Mouse (Mus musculus) hindbrain, embryonic 13.5 days (tissue): ENCODE measurements around the gene Pde6g. TPM values are rescaled to one million over a fixed set of nuclear protein-coding genes. Genes with fewer than 3 reads are reported as not detected.
A peak's percentile ranks its signal among the peaks of the same experiment; 100 is the strongest.

Experiments used
- ATAC-seq: fragments of 200-750 bp; cut with Nextera tagmentation; 2 replicates; pipeline ENCODE4 v1.8.0; 2017; ENCODE audit warnings: moderate TSS enrichment; ENCODE audit not compliant: low FRiP score
- H3K27ac ChIP-seq: fragments of 300-500 bp; sonication (generic); 2 replicates; pipeline ENCODE4 v1.5.1; 2015; ENCODE audit warnings: inconsistent platforms, mild to moderate bottlenecking, moderate library complexity
- H3K27me3 ChIP-seq: fragments of 300-500 bp; sonication (generic); 2 replicates; pipeline ENCODE4 v1.6.1; 2015; ENCODE audit warnings: mild to moderate bottlenecking, inconsistent platforms
- H3K36me3 ChIP-seq: fragments of 300-500 bp; sonication (generic); 2 replicates; pipeline ENCODE4 v1.6.1; 2015; ENCODE audit warnings: mild to moderate bottlenecking, inconsistent platforms
- H3K4me1 ChIP-seq: fragments of 300-500 bp; sonication (generic); replicated peaks from 2 replicates; pipeline ENCODE4 v1.6.1; 2015; ENCODE audit warnings: inconsistent platforms
- H3K4me2 ChIP-seq: fragments of 300-500 bp; sonication (generic); 2 replicates; pipeline ENCODE4 v1.6.1; 2015; ENCODE audit warnings: inconsistent platforms, mild to moderate bottlenecking, moderate library complexity
- H3K4me3 ChIP-seq: fragments of 300-500 bp; sonication (generic); 2 replicates; pipeline ENCODE4 v1.5.1; 2015; ENCODE audit warnings: mild to moderate bottlenecking, inconsistent platforms
- H3K9ac ChIP-seq: fragments of 300-500 bp; sonication (generic); 2 replicates; pipeline ENCODE4 v1.6.1; 2015; ENCODE audit warnings: mild to moderate bottlenecking, inconsistent platforms
- H3K9me3 ChIP-seq: fragments of 300-500 bp; sonication (generic); 2 replicates; pipeline ENCODE4 v1.6.1; 2016; ENCODE audit warnings: inconsistent platforms
- WGBS: fragments of 180-500 bp; shearing (Covaris S2); methylation state at CpG from one replicate; pipeline ENCODE4 v1.1.7; 2015; 5-methylcytosine and 5-hydroxymethylcytosine counted together
- polyA plus RNA-seq: library from polyadenylated mRNA; unstranded; fragments of >200 nt; fragmentation: Nextera tagmentation; extraction: Ambion mirVana; gene quantifications from 2 replicates; pipeline ENCODE4 v1.2.1, GENCODE M21; 2015

The Pde6g gene
- polyA plus RNA-seq, 1 experiment from 2014 or later: 0.44 TPM

- Histone ChIP-seq H3K4me1 (peaks cover 46% of the 10 kb centered on the region), H3K27ac (peak within 1 kb of the TSS; percentile 89), H3K9ac (peak within 1 kb of the TSS; percentile 94), H3K36me3 (peaks cover 55% of the 10 kb centered on the region), H3K9me3 (no peaks in the 10 kb centered on the region), H3K4me2 (peak within 1 kb of the TSS; percentile 97), H3K4me3 (peak within 1 kb of the TSS; percentile 93), H3K27me3 (no peaks in the 10 kb centered on the region)
- WGBS: under 1% methylated on average over 35 of the region's 35 CpGs
- ATAC-seq: peak; percentile 86
These were observed 38.2 kb upstream of the Pde6g start, which contains the start of gene Slc25a10 for GRCm38 (mm10) chr11:120491317-120492023. Gene Slc25a10 (plus strand): TSS chr11:120491840.

GRCm38 (mm10) chr11:120490291-120491046 lies 37.2 kb upstream of the Pde6g start:
- 29% methylated on average over 4 of the region's 4 CpGs for WGBS
- no peaks in the 10 kb centered on the region for H3K27me3 ChIP-seq
- peak overlapping the region; percentile 97 for H3K4me2 ChIP-seq
- peaks cover 52% of the 10 kb centered on the region for H3K4me1 ChIP-seq
- no peak overlapping the region; the same call in 1 of the 2 replicates for H3K9ac ChIP-seq
- H3K36me3 ChIP-seq: peaks cover 51% of the 10 kb centered on the region
- H3K27ac ChIP-seq: peak overlapping the region; percentile 89
- H3K4me3 ChIP-seq: no peak overlapping the region
- no peak for ATAC-seq
- H3K9me3 ChIP-seq: no peaks in the 10 kb centered on the region

- H3K9me3 ChIP-seq: no peaks in the 10 kb centered on the region
- no peak overlapping the region for H3K9ac ChIP-seq
- H3K4me1 ChIP-seq: peaks cover 58% of the 10 kb centered on the region
- H3K4me3 ChIP-seq: no peak overlapping the region; the same call in 1 of the 2 replicates
- H3K4me2 ChIP-seq: no peak overlapping the region
- ATAC-seq: peak; percentile 6; the same call in 1 of the 2 replicates
- no peaks in the 10 kb centered on the region for H3K27me3 ChIP-seq
- peaks cover 38% of the 10 kb centered on the region for H3K36me3 ChIP-seq
- peak overlapping the region; percentile 20; the same call in 1 of the 2 replicates for H3K27ac ChIP-seq
- WGBS: 61% methylated on average over 4 of the region's 4 CpGs
These were observed 35.9 kb upstream of the Pde6g start for GRCm38 (mm10) chr11:120489054-120489761.

DNA sequence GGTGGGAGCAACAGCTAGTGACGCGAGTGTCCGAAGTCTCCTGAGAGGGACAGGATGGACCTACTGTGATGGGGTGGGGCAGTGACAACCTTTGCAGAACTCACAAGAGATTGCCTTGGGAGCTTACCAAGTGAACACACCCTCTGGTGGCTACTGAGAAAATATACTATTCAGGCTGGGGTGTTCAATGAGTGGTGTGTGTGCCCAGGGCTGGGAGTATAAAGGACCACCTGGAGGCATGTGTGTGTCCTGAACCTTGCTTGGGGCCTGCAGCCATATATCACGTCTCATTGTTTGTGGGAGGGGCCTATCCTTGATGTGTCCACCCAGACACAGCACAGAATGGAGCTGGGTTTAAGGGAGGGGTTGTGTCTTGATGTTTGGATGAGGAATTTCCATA lies 35.2 kb upstream of the Pde6g start:
- Histone ChIP-seq H3K4me3 (no peak overlapping the region), H3K36me3 (peaks cover 38% of the 10 kb centered on the region), H3K27ac (no peak overlapping the region), H3K9ac (no peak overlapping the region), H3K4me2 (no peak overlapping the region), H3K4me1 (peaks cover 57% of the 10 kb centered on the region), H3K27me3 (no peaks in the 10 kb centered on the region), H3K9me3 (no peaks in the 10 kb centered on the region)
- WGBS: 79% methylated on average over 4 of the region's 4 CpGs
- ATAC-seq: no peak

- Histone ChIP-seq H3K4me3 (peak overlapping the region; percentile 99), H3K27me3 (no peaks in the 10 kb centered on the region), H3K4me2 (peak overlapping the region; percentile 96), H3K9me3 (no peaks in the 10 kb centered on the region), H3K27ac (peak overlapping the region; percentile 95), H3K4me1 (peaks cover 29% of the 10 kb centered on the region), H3K36me3 (peaks cover 70% of the 10 kb centered on the region), H3K9ac (peak overlapping the region; percentile 91)
- ATAC-seq: no peak
- 10% methylated on average over 10 of the region's 10 CpGs for WGBS
These were observed 32.0 kb upstream of the Pde6g start for GRCm38 (mm10) chr11:120485251-120485650.

GRCm38 (mm10) chr11:120484265-120484981 lies 31.1 kb upstream of the Pde6g start, which contains the start of gene Mrpl12:
Gene Mrpl12 (plus strand): TSS chr11:120484613.
- ATAC-seq: peak; percentile 94
- Histone ChIP-seq H3K27me3 (no peaks in the 10 kb centered on the region), H3K36me3 (peaks cover 73% of the 10 kb centered on the region), H3K4me1 (peaks cover 25% of the 10 kb centered on the region), H3K4me2 (peak within 1 kb of the TSS; percentile 96), H3K4me3 (peak within 1 kb of the TSS; percentile 99), H3K9me3 (no peaks in the 10 kb centered on the region), H3K27ac (peak within 1 kb of the TSS; percentile 95), H3K9ac (peak within 1 kb of the TSS; percentile 91)
- WGBS: under 1% methylated on average over 60 of the region's 60 CpGs

DNA sequence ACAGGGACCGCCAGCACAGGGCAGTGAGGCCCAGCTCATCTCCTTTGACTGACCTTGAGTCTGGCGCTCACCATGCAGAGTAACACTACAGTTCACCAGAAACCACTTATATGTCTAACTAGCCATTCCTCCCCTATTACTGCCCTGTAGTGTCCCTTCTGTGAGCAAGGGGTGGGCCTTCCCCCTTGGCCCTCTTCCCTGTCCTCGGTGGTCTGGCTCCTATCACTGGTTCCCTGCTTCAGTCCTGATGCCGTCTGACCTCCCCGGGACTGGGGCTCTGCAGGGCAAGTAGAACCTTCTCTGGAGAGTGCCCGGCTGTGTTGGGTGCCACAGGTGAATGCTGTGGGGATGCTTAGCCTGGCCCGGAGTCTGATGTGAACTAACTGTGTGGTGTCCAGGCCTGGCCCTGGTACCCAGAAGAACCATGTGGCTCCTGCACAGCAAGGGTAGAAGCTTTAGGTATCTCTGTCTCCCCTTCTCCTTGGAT lies 30.2 kb upstream of the Pde6g start:
- Histone ChIP-seq H3K9ac (peak overlapping the region; percentile 91), H3K27ac (peak overlapping the region; percentile 95), H3K4me2 (peak overlapping the region; percentile 96), H3K4me1 (peaks cover 24% of the 10 kb centered on the region), H3K27me3 (no peaks in the 10 kb centered on the region), H3K9me3 (no peaks in the 10 kb centered on the region), H3K36me3 (peaks cover 77% of the 10 kb centered on the region), H3K4me3 (peak overlapping the region; percentile 99)
- no peak for ATAC-seq
- 84% methylated on average over 7 of the region's 7 CpGs for WGBS

DNA sequence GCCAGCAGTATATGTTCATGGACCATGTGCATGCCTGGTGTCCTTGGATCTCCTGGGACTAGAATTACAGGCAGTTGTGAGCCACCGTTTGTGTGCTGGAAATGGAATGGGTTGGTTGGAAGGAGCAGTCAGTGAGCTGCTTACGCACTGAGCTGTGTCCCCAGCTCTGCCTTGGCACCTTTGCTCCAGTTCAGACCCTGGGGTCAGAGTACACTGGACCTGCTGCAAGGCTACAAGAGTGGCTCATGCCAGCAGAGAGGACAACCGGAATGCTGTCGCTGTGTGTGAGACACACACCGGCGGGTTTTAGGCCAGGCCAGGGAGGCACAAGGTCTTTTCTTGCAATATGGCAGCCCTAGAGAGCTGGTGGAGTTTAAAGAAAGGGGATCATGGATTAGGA lies 18.8 kb upstream of the Pde6g start:
- Histone ChIP-seq H3K27ac (no peak overlapping the region), H3K4me1 (peaks cover 18% of the 10 kb centered on the region), H3K4me3 (no peak overlapping the region), H3K9me3 (no peaks in the 10 kb centered on the region), H3K36me3 (peaks cover 80% of the 10 kb centered on the region), H3K27me3 (no peaks in the 10 kb centered on the region), H3K4me2 (no peak overlapping the region), H3K9ac (no peak overlapping the region)
- ATAC-seq: no peak
- 98% methylated on average over 6 of the region's 6 CpGs for WGBS

DNA sequence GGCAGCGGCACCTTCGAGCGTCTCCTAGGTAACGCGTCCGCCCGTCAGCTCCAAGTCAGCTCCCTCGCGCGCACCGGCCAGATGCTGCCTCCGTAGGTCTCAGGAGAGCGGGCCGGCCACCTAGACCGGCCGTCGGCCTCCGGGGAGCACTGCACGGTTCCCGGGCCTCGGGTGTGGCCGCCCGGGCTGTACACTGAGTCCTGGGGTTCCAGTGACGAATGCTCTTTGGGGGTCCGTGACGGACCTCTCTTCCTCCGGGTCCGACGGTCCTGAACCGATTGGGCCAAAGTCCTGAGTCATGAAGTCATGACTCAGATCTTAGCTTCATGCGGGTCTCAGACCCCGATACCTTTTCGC lies 14.4 kb upstream of the Pde6g start:
- peak overlapping the region; percentile 77 for H3K4me2 ChIP-seq
- H3K9ac ChIP-seq: peak overlapping the region; percentile 92
- H3K4me3 ChIP-seq: peak overlapping the region; percentile 87
- H3K9me3 ChIP-seq: no peaks in the 10 kb centered on the region
- peaks cover 66% of the 10 kb centered on the region for H3K36me3 ChIP-seq
- WGBS: 2% methylated on average over 32 of the region's 33 CpGs
- peaks cover 32% of the 10 kb centered on the region for H3K4me1 ChIP-seq
- no peaks in the 10 kb centered on the region for H3K27me3 ChIP-seq
- peak overlapping the region; percentile 66; the same call in 1 of the 2 replicates for H3K27ac ChIP-seq
- ATAC-seq: peak; percentile 61

GRCm38 (mm10) chr11:120467051-120467735 lies 13.9 kb upstream of the Pde6g start, which contains the start of gene Arl16:
Gene Arl16 (minus strand): TSS chr11:120467607.
- H3K9ac ChIP-seq: peak within 1 kb of the TSS; percentile 95
- peaks cover 66% of the 10 kb centered on the region for H3K36me3 ChIP-seq
- peak within 1 kb of the TSS; percentile 87 for H3K4me3 ChIP-seq
- H3K27ac ChIP-seq: peak within 1 kb of the TSS; percentile 91
- WGBS: under 1% methylated on average over 54 of the region's 54 CpGs
- peak within 1 kb of the TSS; percentile 86 for H3K4me2 ChIP-seq
- ATAC-seq: peak; percentile 100
- H3K27me3 ChIP-seq: no peaks in the 10 kb centered on the region
- H3K4me1 ChIP-seq: peaks cover 32% of the 10 kb centered on the region
- H3K9me3 ChIP-seq: no peaks in the 10 kb centered on the region

GRCm38 (mm10) chr11:120465521-120465920 lies 12.2 kb upstream of the Pde6g start:
- WGBS: 96% methylated on average over 4 of the region's 4 CpGs
- no peak overlapping the region for H3K4me3 ChIP-seq
- H3K36me3 ChIP-seq: peaks cover 66% of the 10 kb centered on the region
- peaks cover 32% of the 10 kb centered on the region for H3K4me1 ChIP-seq
- peak overlapping the region; percentile 95; the same call in 1 of the 2 replicates for H3K9ac ChIP-seq
- H3K27ac ChIP-seq: no peak overlapping the region
- ATAC-seq: no peak
- peak overlapping the region; percentile 86; the same call in 1 of the 2 replicates for H3K4me2 ChIP-seq
- no peaks in the 10 kb centered on the region for H3K27me3 ChIP-seq
- H3K9me3 ChIP-seq: no peaks in the 10 kb centered on the region
